1 mouse cellular context compared by ENCODE assay signal in the genomic region with DNA sequence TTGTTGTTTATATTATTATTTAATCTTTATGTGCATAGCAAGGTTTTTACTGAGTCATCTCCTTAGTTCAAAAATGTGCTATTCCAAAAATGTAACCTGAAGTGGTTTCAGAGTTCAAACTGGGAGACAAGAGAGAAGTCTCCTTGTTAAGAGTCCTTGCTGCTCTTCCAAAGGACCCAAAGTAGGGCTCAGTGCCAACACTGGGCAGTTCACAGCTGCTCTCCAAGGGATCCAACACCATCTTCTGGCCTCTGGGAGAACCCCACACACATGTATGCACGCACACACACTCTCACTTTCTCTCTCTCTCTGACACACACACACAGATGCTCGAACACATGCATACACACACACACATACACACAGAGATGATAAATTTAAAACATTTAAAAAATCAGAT.
TF ChIP-seq lines count a peak whose summit lies in the region.

No protein-coding gene starts in this region.

TF ChIP-seq in CH12.LX, 34 proteins besides CTCF, POLR2A, EP300 and RAD21:
- TF ChIP-seq SMC3 (IDR thresholded peaks at IDR 0.05; ENCODE audit: low read depth, low read length) (peak; percentile 36), BHLHE40 (IDR thresholded peaks at IDR 0.05; ENCODE audit: low read depth, low read length) (no peak)
